Mouse (Mus musculus): ENCODE measurements around the gene Glipr2.

GRCm38 (mm10) chr4:44013391-44014070 lies 56.3 kb downstream of the Glipr2 start:
- no peak for TF ChIP-seq CTCF (IDR thresholded peaks at IDR 0.05; ENCODE audit: low read depth)
- TF ChIP-seq EP300 (IDR thresholded peaks at IDR 0.05; ENCODE audit: low read depth), result no peak

All from liver, embryonic 14.5 days (tissue).